Mouse (Mus musculus) WW6 (cell line): ENCODE measurements around the gene Cops6.

Source experiments
- DNase-seq: peaks from one replicate; pipeline ENCODE4 v3.0.0-alpha.2; 2013; ENCODE audit warnings: low read depth, low spot score

Cops6 gene

GRCm38 (mm10) chr5:138160842-138161665 lies at the start of gene Cops6:
Cops6 (plus strand) TSS chr5:138161071.
- no peak for DNase-seq

GRCm38 (mm10) chr5:138116255-138117198 lies 44.3 kb upstream of the Cops6 start, which contains the start of gene Zscan21:
Zscan21 (plus strand) TSS chr5:138116903.
- DNase-seq, result peak; percentile 70

- DNase-seq, result no peak
These were observed 43.5 kb upstream of the Cops6 start for GRCm38 (mm10) chr5:138117199-138118015.

GRCm38 (mm10) chr5:138118041-138118440 lies 42.8 kb upstream of the Cops6 start:
- no peak for DNase-seq

GRCm38 (mm10) chr5:138132425-138133064 lies 28.3 kb upstream of the Cops6 start:
- DNase-seq, result no peak

- DNase-seq, result no peak
These were observed 23.6 kb upstream of the Cops6 start for GRCm38 (mm10) chr5:138137257-138137656.

GRCm38 (mm10) chr5:138137935-138138549 lies 22.8 kb upstream of the Cops6 start:
- DNase-seq, result no peak

- no peak for DNase-seq
These were observed 22.3 kb upstream of the Cops6 start for GRCm38 (mm10) chr5:138138585-138138984.

- no peak for DNase-seq
These were observed 6.5 kb upstream of the Cops6 start for GRCm38 (mm10) chr5:138154390-138154789.

GRCm38 (mm10) chr5:138155443-138155976 lies 5.4 kb upstream of the Cops6 start, which contains the start of gene Zfp113:
Zfp113 (minus strand) TSS chr5:138155744.
- peak; percentile 85 for DNase-seq

- no peak for DNase-seq
These were observed 578 bp upstream of the Cops6 start for GRCm38 (mm10) chr5:138160224-138160762.

GRCm38 (mm10) chr5:138163046-138163445 lies 2.2 kb downstream of the Cops6 start:
- no peak for DNase-seq

GRCm38 (mm10) chr5:138163610-138164009 lies 2.7 kb downstream of the Cops6 start:
- no peak for DNase-seq

- no peak for DNase-seq
These were observed 4.7 kb downstream of the Cops6 start for GRCm38 (mm10) chr5:138165594-138165993.

- peak; percentile 84 for DNase-seq
These were observed 10.2 kb downstream of the Cops6 start for GRCm38 (mm10) chr5:138170936-138171561.

GRCm38 (mm10) chr5:138171695-138172491 lies 11.0 kb downstream of the Cops6 start, which contains the start of the genes Ap4m1 and Mcm7:
Ap4m1 (plus strand) TSS chr5:138172002.
Mcm7 (minus strand) TSS chr5:138172422.
- DNase-seq, result peak; percentile 87

- DNase-seq, result no peak
These were observed 12.3 kb downstream of the Cops6 start for GRCm38 (mm10) chr5:138173217-138173616.

- DNase-seq, result no peak
These were observed 26.2 kb downstream of the Cops6 start, which contains the start of the genes Taf6 and Cnpy4 for GRCm38 (mm10) chr5:138186950-138187638. Taf6 (minus strand) TSS chr5:138187451. Cnpy4 (plus strand) TSS chr5:138187485.
